Mouse (Mus musculus) embryonic facial prominence, embryonic 12.5 days (tissue): ENCODE measurements around the gene Gpr33. TPM values are rescaled to one million over a fixed set of nuclear protein-coding genes. Genes with fewer than 3 reads are reported as not detected.

Experiments
- ATAC-seq: fragments of 200-750 bp; cut with Nextera tagmentation; 2 replicates; pipeline ENCODE4 v1.8.0; 2017; ENCODE audit not compliant: insufficient number of reproducible peaks, insufficient read depth, low FRiP score, low TSS enrichment
- H3K27ac ChIP-seq: fragments of 300-500 bp; sonication (generic); 2 replicates; pipeline ENCODE4 v1.5.1; 2016; ENCODE audit warnings: mild to moderate bottlenecking
- H3K27me3 ChIP-seq: fragments of 300-500 bp; sonication (generic); 2 replicates; pipeline ENCODE4 v1.6.1; 2016; ENCODE audit warnings: mild to moderate bottlenecking, moderate library complexity
- H3K36me3 ChIP-seq: fragments of 300-500 bp; sonication (generic); 2 replicates; pipeline ENCODE4 v1.6.1; 2016; ENCODE audit warnings: mild to moderate bottlenecking
- H3K4me1 ChIP-seq: fragments of 300-500 bp; sonication (generic); 2 replicates; pipeline ENCODE4 v1.6.1; 2016
- H3K4me2 ChIP-seq: fragments of 300-500 bp; sonication (generic); replicated peaks from 2 replicates; pipeline ENCODE4 v1.6.1; 2016; ENCODE audit warnings: mild to moderate bottlenecking, moderate library complexity
- H3K4me3 ChIP-seq: fragments of 300-500 bp; sonication (generic); 2 replicates; pipeline ENCODE4 v1.5.1; 2016; ENCODE audit warnings: mild to moderate bottlenecking
- H3K9ac ChIP-seq: fragments of 300-500 bp; sonication (generic); 2 replicates; pipeline ENCODE4 v1.6.1; 2016; ENCODE audit warnings: mild to moderate bottlenecking, moderate library complexity
- H3K9me3 ChIP-seq: fragments of 300-500 bp; sonication (generic); 2 replicates; pipeline ENCODE4 v1.6.1; 2016; ENCODE audit warnings: mild to moderate bottlenecking, moderate library complexity
- WGBS: fragments of 180-500 bp; shearing (Covaris S2); methylation state at CpG from one replicate; pipeline ENCODE4 v1.1.7; 2016; 5-methylcytosine and 5-hydroxymethylcytosine counted together
- polyA plus RNA-seq: library from polyadenylated mRNA; unstranded; fragments of >200 nt; fragmentation: Nextera tagmentation; extraction: Ambion mirVana; gene quantifications from 2 replicates; pipeline ENCODE4 v1.2.1, GENCODE M21; 2016

Gene Gpr33
- polyA plus RNA-seq, 1 experiment from 2014 or later, result not detected

GRCm38 (mm10) chr12:51983625-51984024, 44.2 kb downstream of the Gpr33 start:
- H3K4me1 ChIP-seq, result no peaks in the 10 kb centered on the region
- WGBS, result 93% methylated on average over 1 of the region's 1 CpGs
- H3K27me3 ChIP-seq, result no peaks in the 10 kb centered on the region
- no peak overlapping the region for H3K27ac ChIP-seq
- H3K36me3 ChIP-seq, result no peaks in the 10 kb centered on the region
- H3K4me2 ChIP-seq, result no peak overlapping the region
- no peak overlapping the region for H3K9ac ChIP-seq
- no peak overlapping the region for H3K4me3 ChIP-seq
- no peak for ATAC-seq
- H3K9me3 ChIP-seq, result no peaks in the 10 kb centered on the region

- no peak overlapping the region for H3K4me3 ChIP-seq
- H3K27ac ChIP-seq, result no peak overlapping the region
- no peaks in the 10 kb centered on the region for H3K36me3 ChIP-seq
- no peak overlapping the region for H3K4me2 ChIP-seq
- H3K9me3 ChIP-seq, result no peaks in the 10 kb centered on the region
- WGBS, result 75% methylated on average over 9 of the region's 9 CpGs
- H3K9ac ChIP-seq, result no peak overlapping the region
- H3K27me3 ChIP-seq, result no peaks in the 10 kb centered on the region
- ATAC-seq, result no peak
- no peaks in the 10 kb centered on the region for H3K4me1 ChIP-seq
These were observed 51.3 kb downstream of the Gpr33 start for GRCm38 (mm10) chr12:51976531-51976930.

GRCm38 (mm10) chr12:51974381-51974780, 53.5 kb downstream of the Gpr33 start:
- Histone ChIP-seq H3K4me1 (no peaks in the 10 kb centered on the region), H3K9me3 (no peaks in the 10 kb centered on the region), H3K27ac (no peak overlapping the region), H3K36me3 (no peaks in the 10 kb centered on the region), H3K9ac (no peak overlapping the region), H3K27me3 (no peaks in the 10 kb centered on the region), H3K4me2 (no peak overlapping the region), H3K4me3 (no peak overlapping the region)
- WGBS, result 90% methylated on average over 1 of the region's 1 CpGs
- no peak for ATAC-seq

Other genes starting within 250 kb of the Gpr33 start
- 43.1 and 44.6 TPM in 2 replicates for gene Hectd1, start 198.5 kb downstream of the Gpr33 start, polyA plus RNA-seq
- 13.0 and 13.1 TPM in 2 replicates for gene Heatr5a, start 56.7 kb downstream of the Gpr33 start, polyA plus RNA-seq
- gene Dtd2, start 21.6 kb downstream of the Gpr33 start, polyA plus RNA-seq, result 21.1 and 22.1 TPM in 2 replicates
- 14.7 and 15.6 TPM in 2 replicates for gene Nubpl, start 69.7 kb upstream of the Gpr33 start, polyA plus RNA-seq